ENCODE assay signal across 7 mouse cellular contexts in genomic region chr19:34598341-34598740, GRCm38 (mm10). TPM values are rescaled to one million over a fixed set of nuclear protein-coding genes. Genes with fewer than 3 reads are reported as not detected.
DNase-seq lines count a peak whose midpoint lies in the region; ATAC-seq lines count a peak whose summit lies in the region.

No protein-coding gene starts in this region.

- peak; percentile 73 for DNase-seq in kidney, adult 9 months
- peak; percentile 32 to 62 for DNase-seq in adrenal gland, postnatal 36 days
- DNase-seq in cerebellum, adult 9-11 months, result peak; percentile 34
- peak; percentile 42 to 82 for DNase-seq in layer of hippocampus, adult 18-20 months (ENCODE audit: low spot score in 2 of 2)
- peak; percentile 26 for DNase-seq in testis, postnatal 14 days (ENCODE audit: low spot score)
- no peak for DNase-seq in retina, postnatal 1 day

- H3K4me1 ChIP-seq in kidney, embryonic 14.5 days (ENCODE audit: control insufficient read depth, insufficient read depth, low read length), result no peaks in the 10 kb centered on the region

- ATAC-seq in kidney, embryonic 14.5 days (ENCODE audit: low FRiP score, low TSS enrichment), result no peak

- no peaks in the 10 kb centered on the region for H3K36me3 ChIP-seq in kidney, embryonic 14.5 days (ENCODE audit: control insufficient read depth, insufficient read depth, low read length)

- no peaks in the 10 kb centered on the region for H3K9me3 ChIP-seq in kidney, embryonic 14.5 days (ENCODE audit: control insufficient read depth, low read length)

- H3K4me3 ChIP-seq in kidney, embryonic 14.5 days (ENCODE audit: low read length), result no peak overlapping the region

- H3K27ac ChIP-seq in kidney, embryonic 14.5 days (ENCODE audit: low read depth, low read length), result no peak overlapping the region

- no peak overlapping the region for H3K9ac ChIP-seq in kidney, embryonic 14.5 days (ENCODE audit: low read depth, low read length)

- WGBS in kidney, embryonic 14.5 days, result 79% methylated on average over 2 of the region's 2 CpGs

- no peak overlapping the region for H3K4me2 ChIP-seq in kidney, embryonic 14.5 days (replicated peaks; ENCODE audit: low read depth, low read length)

- H3K27me3 ChIP-seq in kidney, embryonic 14.5 days (ENCODE audit: control insufficient read depth, insufficient read depth, low read length), result no peaks in the 10 kb centered on the region

RNA-seq across cellular contexts. Expression of gene Ifit1bl1, which starts 3.4 kb away (rescaled TPM):
- 0.20 TPM in 1 of 2 replicates, not detected in the other for polyA plus RNA-seq in kidney, embryonic 14.5 days (2014; fragmentation: Nextera tagmentation; extraction: Ambion mirVana)
- total RNA-seq in adrenal gland, postnatal 36 days (2021), result under 1 TPM; 0.40 to 0.92 TPM
- total RNA-seq in layer of hippocampus, adult 18-20 months (2021), result 1 to 10 TPM; 1.2 to 1.8 TPM

RNA-seq across cellular contexts. Expression of gene Ifit3b, which starts 9.4 kb away (rescaled TPM):
- polyA plus RNA-seq in kidney, embryonic 14.5 days (2014; fragmentation: Nextera tagmentation; extraction: Ambion mirVana), result 0.41 TPM in 1 of 2 replicates, not detected in the other
- 1 to 10 TPM; 3.5 to 3.7 TPM for total RNA-seq in adrenal gland, postnatal 36 days (2021)
- 1 to 10 TPM; 2.3 to 2.5 TPM for total RNA-seq in layer of hippocampus, adult 18-20 months (2021)

RNA-seq across cellular contexts. Expression of gene Ifit3, which starts 15.0 kb away (rescaled TPM):
- polyA plus RNA-seq in kidney, embryonic 14.5 days (2014; fragmentation: Nextera tagmentation; extraction: Ambion mirVana), result 0.73 and 0.80 TPM in 2 replicates
- total RNA-seq in adrenal gland, postnatal 36 days (2021), result 10 to 100 TPM; 10.9 to 13.1 TPM
- total RNA-seq in layer of hippocampus, adult 18-20 months (2021), result 1 to 10 TPM; 3.0 to 4.6 TPM

RNA-seq across cellular contexts. Expression of gene Ifit1bl2, which starts 42.2 kb away (rescaled TPM):
- 0.11 and 0.16 TPM in 2 replicates for polyA plus RNA-seq in kidney, embryonic 14.5 days (2014; fragmentation: Nextera tagmentation; extraction: Ambion mirVana)
- under 1 TPM; 0.26 to 0.43 TPM for total RNA-seq in adrenal gland, postnatal 36 days (2021)
- under 1 TPM; 0.50 to 0.61 TPM for total RNA-seq in layer of hippocampus, adult 18-20 months (2021)

RNA-seq across cellular contexts. Expression of gene Ifit1, which starts 42.3 kb away (rescaled TPM):
- polyA plus RNA-seq in kidney, embryonic 14.5 days (2014; fragmentation: Nextera tagmentation; extraction: Ambion mirVana), result 0.16 and 0.35 TPM in 2 replicates
- 1 to 10 TPM; 4.6 to 6.2 TPM for total RNA-seq in adrenal gland, postnatal 36 days (2021)
- under 1 TPM; 0.74 to 0.79 TPM for total RNA-seq in layer of hippocampus, adult 18-20 months (2021)
